Mouse (Mus musculus) cerebellum, postnatal 10 days (tissue): Measurements from ENCODE around the gene Sry.

Experiments used
- DNase-seq, 2 experiments: peaks; one replicate each; pipeline ENCODE4 v3.0.0; 2021; ENCODE audit warnings: mixed read lengths in 2 of 2

Gene Sry

GRCm38 (mm10) chrY:2663558-2663957 is at the start of gene Sry:
Gene Sry (minus strand): TSS chrY:2663658.
- no peak for DNase-seq
